Mouse (Mus musculus) midbrain, embryonic 16.5 days (tissue): ENCODE results near the gene Olfr1216. TPM values are rescaled to one million over a fixed set of nuclear protein-coding genes. Genes with fewer than 3 reads are reported as not detected.
"Not testable (repeated sequence)": the region's sequence is repeated elsewhere in the genome, so short reads cannot be mapped to it uniquely, and the experiment has no call there.

Experiments
- ATAC-seq: fragments of 200-750 bp; cut with Nextera tagmentation; 2 replicates; pipeline ENCODE4 v1.8.0; 2017; ENCODE audit warnings: moderate TSS enrichment
- H3K27ac ChIP-seq: fragments of 300-500 bp; sonication (generic); 2 replicates; pipeline ENCODE4 v1.5.1; 2014; ENCODE audit warnings: mild to moderate bottlenecking, low read length, mixed read lengths
- H3K27me3 ChIP-seq: fragments of 300-500 bp; sonication (generic); 2 replicates; pipeline ENCODE4 v1.6.1; 2014; ENCODE audit warnings: low read depth, low read length, mixed read lengths; ENCODE audit not compliant: control insufficient read depth, insufficient read depth
- H3K36me3 ChIP-seq: fragments of 300-500 bp; sonication (generic); 2 replicates; pipeline ENCODE4 v1.6.1; 2014; ENCODE audit warnings: mild to moderate bottlenecking, low read length, moderate library complexity, mixed read lengths; ENCODE audit not compliant: control insufficient read depth, insufficient read depth
- H3K4me1 ChIP-seq: fragments of 300-500 bp; sonication (generic); 2 replicates; pipeline ENCODE4 v1.6.1; 2014; ENCODE audit warnings: mild to moderate bottlenecking, low read length, mixed read lengths; ENCODE audit not compliant: control insufficient read depth, insufficient read depth
- H3K4me2 ChIP-seq: fragments of 300-500 bp; sonication (generic); 2 replicates; pipeline ENCODE4 v1.6.1; 2014; ENCODE audit warnings: mild to moderate bottlenecking, low read length, mixed read lengths
- H3K4me3 ChIP-seq: fragments of 300-500 bp; sonication (generic); 2 replicates; pipeline ENCODE4 v1.5.1; 2014; ENCODE audit warnings: low read depth, mild to moderate bottlenecking, low read length, moderate library complexity, mixed read lengths
- H3K9ac ChIP-seq: fragments of 300-500 bp; sonication (generic); 2 replicates; pipeline ENCODE4 v1.6.1; 2014; ENCODE audit warnings: low read depth, low read length, mixed read lengths
- H3K9me3 ChIP-seq: fragments of 300-500 bp; sonication (generic); replicated peaks from 2 replicates; pipeline ENCODE4 v1.6.1; 2014; ENCODE audit warnings: mild to moderate bottlenecking, low read length, mixed read lengths; ENCODE audit not compliant: control insufficient read depth, poor library complexity, severe bottlenecking
- WGBS: fragments of 180-500 bp; shearing (Covaris S2); extraction: QIAGEN DNeasy Blood & Tissue Kit; methylation state at CpG from one replicate; pipeline ENCODE4 v1.1.7; 2014; 5-methylcytosine and 5-hydroxymethylcytosine counted together
- polyA plus RNA-seq: library from polyadenylated mRNA; unstranded; fragments of >200 nt; fragmentation: Nextera tagmentation; extraction: Ambion mirVana; gene quantifications from 2 replicates; pipeline ENCODE4 v1.2.1, GENCODE M21; 2015

The Olfr1216 gene
- polyA plus RNA-seq: not detected in 2 replicates

- Histone ChIP-seq H3K9ac (no peak within 1 kb of the TSS), H3K9me3 (no peaks in the 10 kb centered on the region), H3K27ac (no peak within 1 kb of the TSS), H3K27me3 (no peaks in the 10 kb centered on the region), H3K36me3 (no peaks in the 10 kb centered on the region), H3K4me1 (no peaks in the 10 kb centered on the region), H3K4me2 (no peak within 1 kb of the TSS), H3K4me3 (no peak within 1 kb of the TSS)
- ATAC-seq: no peak
- 87% methylated on average over 1 of the region's 1 CpGs for WGBS
Observed at GRCm38 (mm10) chr2:89018240-89018639, at the start of gene Olfr1216. Gene Olfr1216 (minus strand): TSS chr2:89018340.

- Histone ChIP-seq H3K27ac (no peak within 1 kb of the TSS), H3K4me3 (no peak within 1 kb of the TSS), H3K4me2 (no peak within 1 kb of the TSS), H3K9me3 (no peaks in the 10 kb centered on the region), H3K27me3 (no peaks in the 10 kb centered on the region), H3K9ac (no peak within 1 kb of the TSS), H3K4me1 (no peaks in the 10 kb centered on the region), H3K36me3 (no peaks in the 10 kb centered on the region)
- no peak for ATAC-seq
Observed at GRCm38 (mm10) chr2:89061087-89061486, 42.9 kb upstream of the Olfr1216 start, which contains the start of gene Olfr1218. Gene Olfr1218 (minus strand): TSS chr2:89061187.

DNA sequence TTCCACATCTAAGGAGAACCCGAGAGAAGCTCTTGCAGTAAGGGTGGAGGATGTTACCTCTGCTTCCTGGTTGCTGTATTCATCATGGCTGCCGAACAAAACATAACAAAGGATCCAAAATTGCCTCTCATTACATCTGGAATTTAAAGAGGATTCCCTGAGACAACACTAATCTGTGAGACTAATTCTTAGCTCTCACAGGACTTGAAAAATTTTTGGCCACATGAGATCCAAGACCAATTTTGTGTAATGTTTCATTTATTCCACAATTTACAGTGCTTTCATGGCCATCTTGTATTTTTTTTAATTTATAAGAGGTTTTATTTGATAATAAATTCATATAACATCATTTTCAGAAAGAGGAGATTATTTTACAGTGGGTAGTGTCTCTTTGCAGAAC, 13.8 kb upstream of the Olfr1216 start, which contains the start of gene Olfr1217:
Olfr1217 (minus strand) TSS at position 101 of the 400 bp plus-strand sequence.
- H3K27me3 ChIP-seq: no peaks in the 10 kb centered on the region
- H3K9me3 ChIP-seq: no peaks in the 10 kb centered on the region
- no peak for ATAC-seq

GRCm38 (mm10) chr2:89021436-89021835, 3.3 kb upstream of the Olfr1216 start:
- H3K9ac ChIP-seq, H3K27me3 ChIP-seq, ATAC-seq, H3K4me2 ChIP-seq, H3K36me3 ChIP-seq, H3K9me3 ChIP-seq, H3K4me3 ChIP-seq, H3K4me1 ChIP-seq, H3K27ac ChIP-seq: not testable (repeated sequence)
- 81% methylated on average over 3 of the region's 3 CpGs for WGBS

More for the DNA sequence above, 13.8 kb upstream of the Olfr1216 start, which contains the start of gene Olfr1217:
- no peaks in the 10 kb centered on the region for H3K4me1 ChIP-seq
- WGBS: 77% methylated on average over 2 of the region's 2 CpGs
- H3K9ac ChIP-seq: no peak within 1 kb of the TSS
- no peak within 1 kb of the TSS for H3K4me3 ChIP-seq
- H3K36me3 ChIP-seq: no peaks in the 10 kb centered on the region
- no peak within 1 kb of the TSS for H3K4me2 ChIP-seq
- H3K27ac ChIP-seq: no peak within 1 kb of the TSS

DNA sequence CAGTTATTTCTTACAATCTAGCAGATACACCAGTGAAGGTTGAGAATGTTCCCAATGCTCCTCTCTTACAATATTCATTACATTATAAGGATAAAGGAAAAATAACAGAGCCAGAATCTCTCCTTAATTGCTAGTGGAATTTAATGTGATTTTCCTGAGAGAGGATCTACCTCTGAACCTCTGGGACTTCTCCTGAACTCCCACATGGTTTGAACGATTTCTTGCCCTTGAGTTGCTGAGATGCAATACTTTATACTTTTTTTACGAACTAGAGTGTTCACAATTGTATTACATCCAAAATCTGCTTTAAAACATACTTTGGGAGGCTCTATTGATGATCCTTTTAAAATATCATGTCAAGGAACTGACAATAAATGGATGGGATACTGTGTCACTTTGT, 11.3 kb downstream of the Olfr1216 start, which contains the start of gene Olfr1215:
Olfr1215 (minus strand) TSS at position 101 of the 400 bp plus-strand sequence.
- H3K36me3 ChIP-seq: no peaks in the 10 kb centered on the region
- WGBS: 81% methylated on average over 2 of the region's 2 CpGs
- H3K27me3 ChIP-seq: no peaks in the 10 kb centered on the region
- H3K27ac ChIP-seq: no peak within 1 kb of the TSS
- no peak within 1 kb of the TSS for H3K4me2 ChIP-seq
- no peaks in the 10 kb centered on the region for H3K4me1 ChIP-seq
- no peak within 1 kb of the TSS for H3K4me3 ChIP-seq
- no peak for ATAC-seq
- no peak within 1 kb of the TSS for H3K9ac ChIP-seq
- no peaks in the 10 kb centered on the region for H3K9me3 ChIP-seq

DNA sequence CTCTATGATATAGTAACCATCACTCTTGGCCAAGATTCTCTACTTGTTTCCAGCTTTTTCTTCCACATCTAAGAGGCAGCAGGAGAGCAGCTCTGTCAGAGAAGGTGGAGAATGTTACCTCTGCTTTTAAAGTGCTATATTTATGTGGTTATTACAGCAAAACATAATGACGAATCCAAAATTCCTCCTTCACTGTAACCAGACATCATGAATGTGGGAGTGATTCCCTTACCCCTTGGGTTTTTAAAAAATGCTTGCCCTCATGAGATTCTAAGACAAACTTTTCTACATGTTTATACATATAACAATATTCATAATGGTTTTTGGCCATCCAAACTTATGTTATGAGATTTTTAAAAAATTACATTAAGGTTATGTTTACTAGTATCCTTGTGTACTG, 25.6 kb downstream of the Olfr1216 start, which contains the start of gene Olfr1214:
Olfr1214 (minus strand) TSS at position 101 of the 400 bp plus-strand sequence.
- Histone ChIP-seq H3K4me1 (no peaks in the 10 kb centered on the region), H3K27ac (no peak within 1 kb of the TSS), H3K9me3 (no peaks in the 10 kb centered on the region), H3K4me3 (no peak within 1 kb of the TSS), H3K27me3 (no peaks in the 10 kb centered on the region), H3K36me3 (no peaks in the 10 kb centered on the region), H3K4me2 (no peak within 1 kb of the TSS), H3K9ac (no peak within 1 kb of the TSS)
- WGBS: 93% methylated on average over 1 of the region's 1 CpGs
- no peak for ATAC-seq

GRCm38 (mm10) chr2:88980181-88980580, 38.0 kb downstream of the Olfr1216 start, which contains the start of gene Gm13762:
Gene Gm13762 (minus strand): TSS chr2:88980281.
- Histone ChIP-seq H3K4me2 (no peak within 1 kb of the TSS), H3K9me3 (no peaks in the 10 kb centered on the region), H3K4me1 (no peaks in the 10 kb centered on the region), H3K9ac (no peak within 1 kb of the TSS), H3K4me3 (no peak within 1 kb of the TSS), H3K36me3 (no peaks in the 10 kb centered on the region), H3K27ac (no peak within 1 kb of the TSS), H3K27me3 (no peaks in the 10 kb centered on the region)
- 74% methylated on average over 1 of the region's 1 CpGs for whole genome bisulfite sequencing
- ATAC-seq: no peak

Other genes starting within 250 kb of the Olfr1216 start
- gene Olfr1200, start 247.9 kb downstream of the Olfr1216 start, polyA plus RNA-seq: not detected in 2 replicates
- gene Olfr1201, start 225.3 kb downstream of the Olfr1216 start, polyA plus RNA-seq: not detected in 2 replicates
- not detected in 2 replicates for gene Olfr1202, start 203.8 kb downstream of the Olfr1216 start, polyA plus RNA-seq
- not detected in 2 replicates for gene Olfr1205, start 188.6 kb downstream of the Olfr1216 start, polyA plus RNA-seq
- not detected in 2 replicates for gene Olfr1204, start 169.0 kb downstream of the Olfr1216 start, polyA plus RNA-seq
- not detected in 2 replicates for gene Olfr1206, start 155.1 kb downstream of the Olfr1216 start, polyA plus RNA-seq
- not detected in 2 replicates for gene Olfr1208, start 116.0 kb downstream of the Olfr1216 start, polyA plus RNA-seq
- not detected in 2 replicates for gene Olfr1209, start 103.2 kb downstream of the Olfr1216 start, polyA plus RNA-seq
- gene Olfr1211, start 80.2 kb downstream of the Olfr1216 start, polyA plus RNA-seq: not detected in 2 replicates
- gene Olfr1212, start 64.4 kb downstream of the Olfr1216 start, polyA plus RNA-seq: not detected in 2 replicates
- not detected in 2 replicates for gene Gm13762, start 38.1 kb downstream of the Olfr1216 start, polyA plus RNA-seq
- not detected in 2 replicates for gene Olfr1214, start 25.7 kb downstream of the Olfr1216 start, polyA plus RNA-seq
- gene Olfr1215, start 11.4 kb downstream of the Olfr1216 start, polyA plus RNA-seq: not detected in 2 replicates
- gene Olfr1217, start 13.7 kb upstream of the Olfr1216 start, polyA plus RNA-seq: not detected in 2 replicates
- not detected in 2 replicates for gene Olfr1218, start 42.8 kb upstream of the Olfr1216 start, polyA plus RNA-seq
- not detected in 2 replicates for gene Olfr1219, start 65.2 kb upstream of the Olfr1216 start, polyA plus RNA-seq
- not detected in 2 replicates for gene Olfr1220, start 88.5 kb upstream of the Olfr1216 start, polyA plus RNA-seq
- gene Olfr1221, start 98.9 kb upstream of the Olfr1216 start, polyA plus RNA-seq: not detected in 2 replicates
- gene Olfr1222, start 114.7 kb upstream of the Olfr1216 start, polyA plus RNA-seq: not detected in 2 replicates
- not detected in 2 replicates for gene Olfr1223, start 133.2 kb upstream of the Olfr1216 start, polyA plus RNA-seq
- gene Olfr1224-ps1, start 145.8 kb upstream of the Olfr1216 start, polyA plus RNA-seq: not detected in 2 replicates
- gene Olfr1225, start 156.3 kb upstream of the Olfr1216 start, polyA plus RNA-seq: not detected in 2 replicates
- not detected in 2 replicates for gene Olfr1226, start 181.7 kb upstream of the Olfr1216 start, polyA plus RNA-seq
- not detected in 2 replicates for gene Olfr1228, start 235.7 kb upstream of the Olfr1216 start, polyA plus RNA-seq